Mouse (Mus musculus) neural tube, embryonic 14.5 days (tissue): ENCODE measurements around the gene Asgr1. TPM values are rescaled to one million over a fixed set of nuclear protein-coding genes. Genes with fewer than 3 reads are reported as not detected.

Source experiments
- ATAC-seq: fragments of 200-750 bp; cut with Nextera tagmentation; 2 replicates; pipeline ENCODE4 v1.8.0; 2017; ENCODE audit warnings: low read depth, mild to moderate bottlenecking, moderate TSS enrichment, moderate library complexity
- H3K27ac ChIP-seq: fragments of 300-500 bp; sonication (generic); 2 replicates; pipeline ENCODE4 v1.5.1; 2014; ENCODE audit warnings: low read depth, mild to moderate bottlenecking, control low read depth, low read length, moderate library complexity, mixed read lengths
- H3K27me3 ChIP-seq: fragments of 300-500 bp; sonication (generic); 2 replicates; pipeline ENCODE4 v1.6.1; 2014; ENCODE audit warnings: low read length; ENCODE audit not compliant: control insufficient read depth, insufficient read depth
- H3K36me3 ChIP-seq: fragments of 300-500 bp; sonication (generic); 2 replicates; pipeline ENCODE4 v1.6.1; 2014; ENCODE audit warnings: low read length, mixed read lengths; ENCODE audit not compliant: control insufficient read depth, insufficient read depth
- H3K4me1 ChIP-seq: fragments of 300-500 bp; sonication (generic); 2 replicates; pipeline ENCODE4 v1.6.1; 2014; ENCODE audit warnings: low read length; ENCODE audit not compliant: control insufficient read depth, insufficient read depth
- H3K4me2 ChIP-seq: fragments of 300-500 bp; sonication (generic); 2 replicates; pipeline ENCODE4 v1.6.1; 2014; ENCODE audit warnings: mild to moderate bottlenecking, low read depth, low read length, control low read depth
- H3K4me3 ChIP-seq: fragments of 300-500 bp; sonication (generic); 2 replicates; pipeline ENCODE4 v1.5.1; 2014; ENCODE audit warnings: low read depth, low read length, control low read depth, mixed read lengths
- H3K9ac ChIP-seq: fragments of 300-500 bp; sonication (generic); replicated peaks from 2 replicates; pipeline ENCODE4 v1.6.1; 2014; ENCODE audit warnings: low read depth, mild to moderate bottlenecking, control low read depth, low read length, mixed read lengths
- H3K9me3 ChIP-seq: fragments of 300-500 bp; sonication (generic); 2 replicates; pipeline ENCODE4 v1.6.1; 2016; ENCODE audit warnings: low read length; ENCODE audit not compliant: control insufficient read depth
- WGBS: fragments of 180-500 bp; shearing (Covaris S2); extraction: QIAGEN DNeasy Blood & Tissue Kit; methylation state at CpG from one replicate; pipeline ENCODE4 v1.1.7; 2014; 5-methylcytosine and 5-hydroxymethylcytosine counted together
- polyA plus RNA-seq: library from polyadenylated mRNA; unstranded; fragments of >200 nt; fragmentation: Nextera tagmentation; extraction: Ambion mirVana; gene quantifications from 2 replicates; pipeline ENCODE4 v1.2.1, GENCODE M21; 2014

The Asgr1 gene
- polyA plus RNA-seq: 3.7 TPM in 1 of 2 replicates, not detected in the other

DNA sequence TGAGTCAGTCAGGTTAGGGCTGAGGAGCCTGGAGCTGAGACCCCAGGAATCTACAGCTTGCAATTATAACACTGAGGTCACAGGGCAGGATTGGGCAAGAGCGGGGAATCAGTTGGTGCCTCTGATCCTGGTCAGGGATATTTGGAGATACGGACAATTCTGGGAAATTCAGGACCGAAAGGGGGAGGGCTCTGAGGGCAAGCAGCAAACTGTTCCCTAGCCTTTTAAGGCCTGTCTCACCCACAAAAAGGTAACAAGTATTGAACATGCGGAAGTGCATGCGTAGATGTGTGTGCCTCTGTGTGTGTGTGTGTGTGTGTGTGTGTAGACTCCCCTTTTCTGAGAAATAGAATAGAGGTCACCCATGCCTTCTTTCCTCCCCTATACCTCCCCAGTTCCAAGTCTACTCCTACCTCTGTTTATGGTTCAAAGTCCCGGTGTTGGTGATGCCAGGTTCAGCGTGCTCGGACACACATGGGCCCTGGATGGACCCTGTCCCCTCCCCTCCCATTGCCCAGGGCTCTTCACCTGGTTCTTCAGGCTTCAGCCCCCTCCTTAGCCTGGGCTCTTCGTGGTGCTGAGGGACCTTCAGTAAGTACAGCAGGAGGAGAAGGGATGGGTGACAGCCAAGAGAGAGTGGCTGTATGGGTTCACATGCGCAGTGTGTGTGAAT lies at the start of gene Asgr1:
TSS of gene Asgr1 (plus strand) at position 188 of the 673 bp plus-strand sequence.
- no peaks in the 10 kb centered on the region for H3K27me3 ChIP-seq
- H3K27ac ChIP-seq: no peak within 1 kb of the TSS
- H3K9ac ChIP-seq: no peak within 1 kb of the TSS
- ATAC-seq: no peak
- H3K4me2 ChIP-seq: no peak within 1 kb of the TSS
- no peaks in the 10 kb centered on the region for H3K36me3 ChIP-seq
- H3K4me1 ChIP-seq: no peaks in the 10 kb centered on the region
- H3K9me3 ChIP-seq: no peaks in the 10 kb centered on the region
- no peak within 1 kb of the TSS for H3K4me3 ChIP-seq
- 86% methylated on average over 10 of the region's 10 CpGs for WGBS

DNA sequence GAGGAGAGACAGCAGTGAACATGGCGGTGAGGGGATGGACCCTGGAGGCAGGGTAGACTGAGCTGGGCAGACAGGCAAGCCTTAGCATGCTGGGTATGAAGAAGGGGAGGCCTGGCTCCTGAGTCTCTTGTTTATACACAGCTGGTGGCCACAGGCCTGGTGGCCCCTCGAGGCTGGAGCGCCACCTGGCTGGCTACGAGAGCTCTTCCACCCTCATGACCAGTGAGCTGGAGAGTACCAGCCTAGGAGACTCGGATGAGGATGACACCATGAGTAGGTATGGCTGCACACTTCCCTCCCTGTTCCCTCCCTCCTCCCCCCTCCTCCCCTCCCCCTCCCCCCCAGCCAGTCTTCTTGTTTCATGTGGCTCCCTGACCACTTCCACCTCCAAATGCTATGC lies 48.4 kb upstream of the Asgr1 start:
- H3K4me3 ChIP-seq: no peak overlapping the region
- no peak overlapping the region for H3K4me2 ChIP-seq
- H3K36me3 ChIP-seq: peaks cover 54% of the 10 kb centered on the region
- no peaks in the 10 kb centered on the region for H3K9me3 ChIP-seq
- peaks cover 22% of the 10 kb centered on the region for H3K4me1 ChIP-seq
- H3K27ac ChIP-seq: no peak overlapping the region
- no peaks in the 10 kb centered on the region for H3K27me3 ChIP-seq
- no peak overlapping the region for H3K9ac ChIP-seq
- ATAC-seq: no peak
- 72% methylated on average over 2 of the region's 5 CpGs for WGBS

DNA sequence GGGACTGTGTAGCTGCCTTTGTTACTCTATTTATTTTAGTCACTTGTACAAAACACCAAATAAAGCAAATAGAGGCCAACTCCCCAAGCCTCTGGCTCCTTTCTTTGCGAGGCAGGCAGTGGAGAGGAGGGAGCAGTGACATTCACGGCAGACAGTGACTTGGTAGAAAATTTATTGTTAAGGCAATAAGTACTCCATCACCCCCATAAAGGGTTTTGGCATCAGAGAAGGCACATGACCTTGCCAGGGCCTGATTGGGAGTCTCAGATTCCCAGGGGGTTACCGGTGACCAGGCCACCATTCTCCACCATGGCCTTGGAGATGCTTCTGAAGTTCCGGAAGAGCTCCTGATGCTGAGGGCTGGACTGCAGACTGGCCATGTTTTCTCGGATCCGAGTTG lies 43.9 kb upstream of the Asgr1 start:
- no peak for ATAC-seq
- no peaks in the 10 kb centered on the region for H3K9me3 ChIP-seq
- H3K27me3 ChIP-seq: no peaks in the 10 kb centered on the region
- no peak overlapping the region for H3K4me2 ChIP-seq
- peaks cover 75% of the 10 kb centered on the region for H3K36me3 ChIP-seq
- H3K27ac ChIP-seq: no peak overlapping the region
- H3K4me3 ChIP-seq: no peak overlapping the region
- 89% methylated on average over 6 of the region's 6 CpGs for WGBS
- H3K9ac ChIP-seq: no peak overlapping the region
- peaks cover 3% of the 10 kb centered on the region; the same call in 1 of the 2 replicates for H3K4me1 ChIP-seq

- 92% methylated on average over 12 of the region's 12 CpGs for WGBS
These were observed 43.3 kb upstream of the Asgr1 start for GRCm38 (mm10) chr11:70010548-70010947.

GRCm38 (mm10) chr11:70010961-70011360 lies 42.9 kb upstream of the Asgr1 start:
- Histone ChIP-seq H3K4me1 (peaks cover 3% of the 10 kb centered on the region; the same call in 1 of the 2 replicates), H3K27ac (no peak overlapping the region), H3K4me2 (no peak overlapping the region), H3K4me3 (no peak overlapping the region), H3K27me3 (no peaks in the 10 kb centered on the region), H3K36me3 (peaks cover 67% of the 10 kb centered on the region), H3K9ac (no peak overlapping the region), H3K9me3 (no peaks in the 10 kb centered on the region)
- WGBS: 84% methylated on average over 10 of the region's 10 CpGs
- no peak for ATAC-seq

More at GRCm38 (mm10) chr11:70010548-70010947, 43.3 kb upstream of the Asgr1 start:
- peaks cover 3% of the 10 kb centered on the region; the same call in 1 of the 2 replicates for H3K4me1 ChIP-seq
- no peaks in the 10 kb centered on the region for H3K9me3 ChIP-seq
- no peak for ATAC-seq
- no peak overlapping the region for H3K27ac ChIP-seq
- no peak overlapping the region for H3K4me3 ChIP-seq
- no peaks in the 10 kb centered on the region for H3K27me3 ChIP-seq
- H3K9ac ChIP-seq: no peak overlapping the region
- H3K4me2 ChIP-seq: no peak overlapping the region
- H3K36me3 ChIP-seq: peaks cover 71% of the 10 kb centered on the region

- no peak overlapping the region for H3K4me2 ChIP-seq
- H3K27ac ChIP-seq: no peak overlapping the region
- H3K36me3 ChIP-seq: peaks cover 47% of the 10 kb centered on the region
- H3K4me3 ChIP-seq: no peak overlapping the region
- WGBS: 89% methylated on average over 9 of the region's 9 CpGs
- H3K4me1 ChIP-seq: peaks cover 10% of the 10 kb centered on the region
- H3K27me3 ChIP-seq: no peaks in the 10 kb centered on the region
- H3K9me3 ChIP-seq: no peaks in the 10 kb centered on the region
- ATAC-seq: no peak
- no peak overlapping the region for H3K9ac ChIP-seq
These were observed 41.0 kb upstream of the Asgr1 start for GRCm38 (mm10) chr11:70012931-70013330.

DNA sequence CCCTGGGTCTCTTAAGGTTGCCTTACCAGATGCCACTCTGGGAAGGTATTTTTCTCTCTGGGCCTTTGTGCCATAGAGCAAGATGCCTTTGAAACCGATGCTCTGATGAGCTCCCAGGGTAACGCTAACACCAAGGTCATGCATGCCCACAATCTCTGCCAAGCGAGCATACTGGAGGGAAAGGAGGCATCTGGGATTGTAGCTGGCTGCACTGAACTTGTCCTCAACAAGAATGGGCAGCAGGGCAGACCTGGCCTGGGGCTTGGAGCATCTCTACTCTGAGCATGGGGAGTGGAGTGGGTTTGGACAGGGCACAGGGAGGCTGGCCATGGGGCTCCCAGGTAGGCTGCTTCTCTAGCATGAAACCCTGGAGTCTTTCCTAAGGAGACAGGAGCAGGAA lies 40.5 kb upstream of the Asgr1 start:
- 77% methylated on average over 3 of the region's 3 CpGs for WGBS
- Histone ChIP-seq H3K36me3 (peaks cover 43% of the 10 kb centered on the region), H3K4me2 (no peak overlapping the region), H3K27me3 (no peaks in the 10 kb centered on the region), H3K9ac (no peak overlapping the region), H3K4me1 (peaks cover 10% of the 10 kb centered on the region), H3K4me3 (no peak overlapping the region), H3K9me3 (no peaks in the 10 kb centered on the region), H3K27ac (no peak overlapping the region)
- ATAC-seq: no peak

DNA sequence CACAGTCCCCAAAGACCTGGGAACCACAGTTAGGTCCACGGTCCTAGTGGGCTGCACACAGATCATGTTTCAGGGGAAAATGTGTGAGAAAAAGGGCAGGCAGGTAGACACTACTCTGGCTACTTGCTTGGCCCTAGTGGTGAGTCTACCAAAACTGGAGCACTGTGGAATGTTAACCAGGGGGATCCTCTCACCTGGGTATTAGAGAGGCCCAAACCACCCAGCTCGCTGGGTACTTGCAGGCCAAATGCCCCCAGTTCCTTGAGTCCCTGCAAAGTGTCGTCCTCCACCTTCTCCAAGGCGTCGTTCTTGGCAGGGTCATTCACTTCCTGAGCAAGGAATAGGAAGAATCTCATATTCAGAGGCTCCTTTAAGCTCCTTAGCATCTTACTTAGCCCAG lies 39.8 kb upstream of the Asgr1 start:
- no peak overlapping the region for H3K27ac ChIP-seq
- peaks cover 36% of the 10 kb centered on the region for H3K36me3 ChIP-seq
- H3K4me3 ChIP-seq: no peak overlapping the region
- no peaks in the 10 kb centered on the region for H3K9me3 ChIP-seq
- H3K4me2 ChIP-seq: no peak overlapping the region
- peaks cover 12% of the 10 kb centered on the region for H3K4me1 ChIP-seq
- H3K27me3 ChIP-seq: no peaks in the 10 kb centered on the region
- no peak for ATAC-seq
- WGBS: 63% methylated on average over 5 of the region's 5 CpGs
- no peak overlapping the region for H3K9ac ChIP-seq

- Histone ChIP-seq H3K4me1 (peaks cover 21% of the 10 kb centered on the region), H3K9me3 (no peaks in the 10 kb centered on the region), H3K36me3 (peaks cover 27% of the 10 kb centered on the region), H3K4me3 (peak within 1 kb of the TSS; percentile 47), H3K27ac (peak within 1 kb of the TSS; percentile 66; the same call in 1 of the 2 replicates), H3K9ac (peak within 1 kb of the TSS; percentile 63), H3K4me2 (peak within 1 kb of the TSS; percentile 61), H3K27me3 (no peaks in the 10 kb centered on the region)
- peak; percentile 84 for ATAC-seq
- under 1% methylated on average over 35 of the region's 35 CpGs for WGBS
These were observed 38.9 kb upstream of the Asgr1 start, which contains the start of gene Acadvl for GRCm38 (mm10) chr11:70014880-70015558. Gene Acadvl, minus strand, starts transcription at chr11:70015411.
